Mouse (Mus musculus): ENCODE measurements around the gene Rbm4.

- TF ChIP-seq CTCF (IDR thresholded peaks at IDR 0.05; ENCODE audit: low read depth) (no peak), EP300 (IDR thresholded peaks at IDR 0.05; ENCODE audit: low read depth) (no peak)
These were observed 10.8 kb downstream of the Rbm4 start for GRCm38 (mm10) chr19:4782891-4783290.
